ENCODE assay signal across 8 mouse cellular contexts in the genomic region with DNA sequence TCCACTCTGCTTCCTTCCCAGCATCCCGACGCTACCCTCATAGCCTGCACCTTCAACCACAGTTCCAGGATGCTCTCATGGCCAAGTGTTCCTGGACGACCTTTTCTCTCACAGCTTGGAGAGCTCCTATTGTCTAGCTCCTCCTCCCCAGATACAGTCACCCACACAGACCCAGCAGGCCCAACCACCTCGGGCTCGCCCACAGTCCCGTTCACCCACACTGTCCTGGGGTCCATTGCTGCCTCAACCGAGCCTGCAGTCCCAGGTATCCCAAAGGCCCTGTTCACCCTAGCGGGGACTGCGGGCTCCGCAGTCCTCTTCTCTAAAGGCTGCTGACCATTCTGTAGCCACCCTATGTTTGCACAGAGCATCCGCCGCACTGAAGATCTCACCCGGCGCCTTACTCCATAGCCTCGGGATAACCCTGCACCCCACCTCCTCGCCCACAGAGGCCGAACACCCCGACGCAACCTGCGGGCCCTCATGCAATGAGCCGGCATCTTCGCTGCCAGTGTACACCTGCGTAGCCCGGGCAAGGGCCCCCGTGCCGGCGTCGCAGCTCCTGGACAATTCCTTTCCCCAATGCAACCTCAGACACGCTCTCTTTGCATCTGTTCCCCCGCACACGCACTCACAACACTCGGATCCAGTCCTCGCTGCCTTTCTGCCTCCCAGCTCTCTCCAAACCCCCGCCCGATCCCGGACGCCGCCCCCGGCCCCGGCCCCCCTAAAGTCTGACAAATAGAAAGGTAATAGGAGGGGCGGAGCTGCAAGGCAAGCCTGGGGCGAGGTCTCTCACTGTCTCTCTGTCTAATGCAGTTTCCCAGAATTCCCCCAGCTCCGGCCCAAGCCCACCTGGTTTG. TPM values are rescaled to one million over a fixed set of nuclear protein-coding genes. Genes with fewer than 3 reads are reported as not detected.
DNase-seq lines count a peak whose midpoint lies in the region; ATAC-seq and TF ChIP-seq lines count a peak whose summit lies in the region.

A gene (minus strand): TSS at position 500 of the 863 bp plus-strand sequence.

- no peaks in the 10 kb centered on the region for H3K27me3 ChIP-seq in testis, adult 2 months (ENCODE audit: control insufficient read depth, insufficient read depth, low read length)
- no peaks in the 10 kb centered on the region for H3K27me3 ChIP-seq in forebrain, embryonic 13.5 days
- no peaks in the 10 kb centered on the region for H3K27me3 ChIP-seq in intestine, embryonic 15.5 days (replicated peaks)
- no peaks in the 10 kb centered on the region for H3K27me3 ChIP-seq in liver, embryonic 12.5 days (replicated peaks)
- H3K27me3 ChIP-seq in neural tube, embryonic 13.5 days: no peaks in the 10 kb centered on the region

- DNase-seq in testis, postnatal 14 days (ENCODE audit: low spot score): no peak
- no peak for DNase-seq in brain, embryonic 14.5 days (ENCODE audit: low read depth)
- DNase-seq in gastrocnemius, adult 8-10 months (ENCODE audit: low spot score in 2 of 2): no peak

- peak within 1 kb of the TSS; percentile 93 for H3K4me2 ChIP-seq in forebrain, embryonic 13.5 days
- H3K4me2 ChIP-seq in intestine, embryonic 15.5 days (replicated peaks): peak within 1 kb of the TSS; percentile 92
- peak within 1 kb of the TSS; percentile 88 for H3K4me2 ChIP-seq in liver, embryonic 12.5 days
- peak within 1 kb of the TSS; percentile 88 for H3K4me2 ChIP-seq in neural tube, embryonic 13.5 days

- H3K4me1 ChIP-seq in testis, adult 2 months (ENCODE audit: control insufficient read depth, insufficient read depth, low read length): peaks cover 13% of the 10 kb centered on the region
- H3K4me1 ChIP-seq in forebrain, embryonic 13.5 days: peaks cover 43% of the 10 kb centered on the region
- peaks cover 18% of the 10 kb centered on the region for H3K4me1 ChIP-seq in intestine, embryonic 15.5 days (replicated peaks)
- H3K4me1 ChIP-seq in liver, embryonic 12.5 days: peaks cover 34% of the 10 kb centered on the region
- peaks cover 32% of the 10 kb centered on the region for H3K4me1 ChIP-seq in neural tube, embryonic 13.5 days (replicated peaks)

- no peak for TF ChIP-seq CTCF in testis, adult 2 months (IDR thresholded peaks at IDR 0.05; ENCODE audit: control insufficient read depth, insufficient read depth, insufficient replicate concordance, low read depth, low read length)
- TF ChIP-seq CTCF in brain, embryonic 14.5 days (IDR thresholded peaks at IDR 0.05; ENCODE audit: borderline replicate concordance, extremely low read depth, insufficient read depth, insufficient read length): peak; percentile 41; the same call in 1 of the 2 replicates

- no peaks in the 10 kb centered on the region for H3K9me3 ChIP-seq in forebrain, embryonic 13.5 days (replicated peaks)
- H3K9me3 ChIP-seq in intestine, embryonic 15.5 days: no peaks in the 10 kb centered on the region
- no peaks in the 10 kb centered on the region for H3K9me3 ChIP-seq in liver, embryonic 12.5 days (replicated peaks)
- H3K9me3 ChIP-seq in neural tube, embryonic 13.5 days: no peaks in the 10 kb centered on the region

- peak within 1 kb of the TSS; percentile 90 for H3K9ac ChIP-seq in forebrain, embryonic 13.5 days
- H3K9ac ChIP-seq in intestine, embryonic 15.5 days: peak within 1 kb of the TSS; percentile 80
- peak within 1 kb of the TSS; percentile 86 for H3K9ac ChIP-seq in liver, embryonic 12.5 days
- H3K9ac ChIP-seq in neural tube, embryonic 13.5 days: peak within 1 kb of the TSS; percentile 94

- WGBS in forebrain, embryonic 13.5 days: under 1% methylated on average over 43 of the region's 43 CpGs
- 1% methylated on average over 43 of the region's 43 CpGs for WGBS in intestine, embryonic 15.5 days
- 3% methylated on average over 43 of the region's 43 CpGs for WGBS in liver, embryonic 12.5 days (ENCODE audit: insufficient replicate concordance)
- under 1% methylated on average over 43 of the region's 43 CpGs for WGBS in neural tube, embryonic 13.5 days

- no peaks in the 10 kb centered on the region for H3K36me3 ChIP-seq in testis, adult 2 months (ENCODE audit: control insufficient read depth, insufficient read depth, low read length)
- peaks cover 33% of the 10 kb centered on the region for H3K36me3 ChIP-seq in forebrain, embryonic 13.5 days (ENCODE audit: poor library complexity, severe bottlenecking)
- H3K36me3 ChIP-seq in intestine, embryonic 15.5 days: 0 out of 2 replicates have a peak, but pooled peaks cover 9% of the 10 kb centered on the region
- peaks cover 34% of the 10 kb centered on the region for H3K36me3 ChIP-seq in liver, embryonic 12.5 days
- peaks cover 34% of the 10 kb centered on the region for H3K36me3 ChIP-seq in neural tube, embryonic 13.5 days

- TF ChIP-seq POLR2A in testis, adult 2 months (IDR thresholded peaks at IDR 0.05; ENCODE audit: control insufficient read depth, low read depth, low read length): no peak
- no peak for TF ChIP-seq POLR2A in brain, embryonic 14.5 days (IDR thresholded peaks at IDR 0.05; ENCODE audit: borderline replicate concordance, extremely low read depth, insufficient read depth, insufficient read length, poor library complexity, severe bottlenecking)

- H3K4me3 ChIP-seq in testis, adult 2 months (ENCODE audit: control insufficient read depth, low read depth, low read length): peak within 1 kb of the TSS; percentile 91
- peak within 1 kb of the TSS; percentile 92 for H3K4me3 ChIP-seq in forebrain, embryonic 13.5 days
- peak within 1 kb of the TSS; percentile 88 for H3K4me3 ChIP-seq in intestine, embryonic 15.5 days (replicated peaks)
- H3K4me3 ChIP-seq in liver, embryonic 12.5 days: peak within 1 kb of the TSS; percentile 94
- peak within 1 kb of the TSS; percentile 76 for H3K4me3 ChIP-seq in neural tube, embryonic 13.5 days

- peak; percentile 60 for ATAC-seq in forebrain, embryonic 13.5 days
- ATAC-seq in intestine, embryonic 15.5 days: peak; percentile 27
- ATAC-seq in liver, embryonic 12.5 days: peak; percentile 44
- peak; percentile 66 for ATAC-seq in neural tube, embryonic 13.5 days (ENCODE audit: low read depth)

- peak within 1 kb of the TSS; percentile 99 for H3K27ac ChIP-seq in testis, adult 2 months (ENCODE audit: control insufficient read depth, insufficient read depth, low read depth, low read length)
- peak within 1 kb of the TSS; percentile 68 for H3K27ac ChIP-seq in forebrain, embryonic 13.5 days
- H3K27ac ChIP-seq in intestine, embryonic 15.5 days: peak within 1 kb of the TSS; percentile 69
- peak within 1 kb of the TSS; percentile 59 for H3K27ac ChIP-seq in liver, embryonic 12.5 days
- H3K27ac ChIP-seq in neural tube, embryonic 13.5 days (replicated peaks): peak within 1 kb of the TSS; percentile 81

RNA-seq across cellular contexts. Expression of the gene that starts here (rescaled TPM):
- 0.78 and 1.1 TPM in 2 replicates for polyA plus RNA-seq in testis, adult 2 months (2012; rRNA removed)
- 3.2 and 6.6 TPM in 2 replicates for polyA plus RNA-seq in brain, embryonic 14.5 days (2012; rRNA removed)
- 0.94 and 1.2 TPM in 2 replicates for polyA plus RNA-seq in forebrain, embryonic 13.5 days (2015; fragmentation: Nextera tagmentation; extraction: Ambion mirVana)
- polyA plus RNA-seq in intestine, embryonic 15.5 days (2015; fragmentation: Nextera tagmentation; extraction: Ambion mirVana): 0.20 and 0.21 TPM in 2 replicates
- 0.05 and 0.07 TPM in 2 replicates for polyA plus RNA-seq in liver, embryonic 12.5 days (2016; fragmentation: Nextera tagmentation; extraction: Ambion mirVana)
- polyA plus RNA-seq in neural tube, embryonic 13.5 days (2015; fragmentation: Nextera tagmentation; extraction: Ambion mirVana): 0.75 and 0.79 TPM in 2 replicates
- total RNA-seq in gastrocnemius, adult 8-10 months (2022): under 1 TPM in 1 of 4 experiments, not detected in 3; 0.16 TPM

Comparison
In these comparisons a context has a peak if more than half of its experiments do, and no peak if none do; other contexts are left out.
1. Peak in ATAC-seq, H3K4me3 ChIP-seq, H3K27ac ChIP-seq, H3K9ac ChIP-seq and H3K4me2 ChIP-seq in intestine, embryonic 15.5 days; RNA of the gene not detected or under 1 TPM.
2. Peak in ATAC-seq, H3K4me3 ChIP-seq, H3K27ac ChIP-seq, H3K9ac ChIP-seq and H3K4me2 ChIP-seq in liver, embryonic 12.5 days; RNA of the gene not detected or under 1 TPM.
3. Peak in ATAC-seq, H3K4me3 ChIP-seq, H3K27ac ChIP-seq, H3K9ac ChIP-seq and H3K4me2 ChIP-seq in neural tube, embryonic 13.5 days; RNA of the gene not detected or under 1 TPM.